Mouse (Mus musculus) 3T3-L1 (cell line): ENCODE results near the gene Myg1.

ENCODE experiments used
- DNase-seq: peaks from one replicate; pipeline ENCODE4 v3.0.0-alpha.2; 2015; ENCODE audit warnings: low read depth, low spot score

The Myg1 gene

GRCm38 (mm10) chr15:102383671-102384070, 52.2 kb downstream of the Myg1 start:
- DNase-seq, result no peak

- DNase-seq, result no peak
Observed at GRCm38 (mm10) chr15:102386640-102387039, 55.1 kb downstream of the Myg1 start.
